Mouse (Mus musculus) layer of hippocampus, postnatal 10 days (tissue): ENCODE measurements at regions not wholly inside any gene's neighbourhood (a gene's known extent, or its start where the extent isn't known, plus 50 kb on each side); places are given as distances from the start of the nearest gene placed in this dataset.

Experiments used
- DNase-seq, 2 experiments: peaks; one replicate each; pipeline ENCODE4 v3.0.0; 2021; ENCODE audit warnings: low spot score in 2 of 2

DNA sequence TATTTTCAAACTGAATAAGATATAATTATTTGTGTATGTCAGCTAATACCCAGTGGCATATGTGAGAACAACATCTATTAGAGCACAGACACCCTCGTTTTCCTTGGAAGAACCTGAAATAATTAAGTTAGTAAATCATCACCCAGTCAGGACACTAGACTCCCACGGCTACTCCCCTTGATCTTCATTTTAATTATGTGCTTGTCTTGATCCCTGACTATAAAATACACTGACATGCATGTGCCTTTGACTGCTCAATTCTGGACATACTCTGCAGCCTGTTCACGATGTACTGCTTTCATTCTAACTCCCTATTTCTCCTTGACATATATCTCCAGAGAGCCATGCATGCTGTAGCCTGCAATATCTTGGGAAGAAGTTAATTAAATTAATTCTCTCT lies 232.7 kb upstream of the Atxn7l3b start:
- DNase-seq = no peak

DNA sequence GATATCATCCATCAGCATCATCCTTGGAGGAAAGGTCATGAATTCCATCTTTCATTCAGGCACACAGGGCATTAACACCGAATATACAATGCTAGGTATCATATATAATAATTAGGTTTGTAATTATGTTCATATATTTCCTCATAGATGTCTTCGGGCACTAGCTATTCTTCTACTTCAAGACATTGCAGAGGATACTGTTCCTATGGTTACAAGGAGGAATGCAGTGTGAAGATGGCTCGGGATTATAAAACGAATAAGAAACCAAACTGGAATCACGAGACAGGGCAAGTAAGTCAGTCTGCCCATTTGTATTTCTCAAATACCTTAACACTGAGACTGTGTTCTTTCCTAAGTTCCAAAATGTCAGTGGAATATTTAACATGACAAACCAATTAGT lies 231.3 kb upstream of the Atxn7l3b start:
- DNase-seq = no peak

DNA sequence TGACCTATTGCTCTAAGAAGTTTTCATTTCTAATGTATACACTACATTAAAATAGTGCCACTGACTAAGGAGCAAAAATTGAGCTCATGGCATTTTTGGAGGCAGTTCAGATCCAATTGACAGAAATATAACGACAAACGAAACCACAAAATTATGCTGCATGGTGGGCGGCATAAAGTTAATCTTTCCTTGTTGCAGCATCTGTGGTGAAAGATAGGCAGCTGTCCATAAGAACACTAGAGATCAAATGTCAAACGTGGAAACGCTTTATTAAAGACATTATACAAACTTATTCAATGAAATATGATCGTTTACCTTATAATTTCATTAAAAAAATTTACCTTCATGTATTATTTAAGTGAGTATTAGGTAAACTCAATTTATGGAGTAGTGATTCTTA lies 230.2 kb upstream of the Atxn7l3b start:
- DNase-seq = no peak

DNA sequence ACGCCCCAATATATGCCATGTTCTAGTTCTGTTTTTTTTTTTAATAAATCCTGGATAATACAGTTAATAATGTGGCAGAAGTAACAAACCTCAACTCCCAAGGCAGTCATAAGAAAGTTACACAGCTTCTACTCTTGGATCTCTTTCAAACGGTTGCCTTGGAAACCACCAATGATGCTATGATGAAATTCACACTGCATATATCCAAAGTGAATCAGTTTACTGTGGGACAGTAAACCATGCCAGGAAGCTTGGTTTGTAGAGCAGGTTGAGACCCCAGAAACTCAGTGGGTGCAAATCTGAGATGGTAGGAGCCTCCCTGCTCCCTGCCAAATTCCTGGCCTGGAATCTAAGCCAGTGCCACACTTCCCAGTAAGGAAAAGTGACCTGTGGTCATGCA lies 212.8 kb upstream of the Atxn7l3b start:
- no peak for DNase-seq

DNA sequence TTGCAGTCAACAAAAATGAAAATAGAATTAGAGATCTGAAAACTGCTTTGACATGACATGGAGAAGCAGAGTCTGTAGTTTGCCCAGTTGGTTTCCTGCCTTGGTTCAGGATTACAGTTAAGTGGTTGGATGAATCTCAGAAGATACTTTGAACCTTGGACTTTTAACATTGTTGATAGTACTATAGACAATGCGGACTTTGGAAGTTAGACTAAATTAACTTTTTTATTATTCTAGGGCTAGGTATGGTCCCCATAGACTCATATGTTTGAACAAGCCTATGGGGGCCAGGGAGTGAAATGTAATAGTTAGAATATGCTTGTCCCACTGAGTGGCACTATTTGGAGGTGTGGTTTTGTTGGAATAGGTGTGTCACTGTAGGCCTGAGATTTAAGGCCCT lies 186.2 kb upstream of the Atxn7l3b start:
- no peak for DNase-seq

DNA sequence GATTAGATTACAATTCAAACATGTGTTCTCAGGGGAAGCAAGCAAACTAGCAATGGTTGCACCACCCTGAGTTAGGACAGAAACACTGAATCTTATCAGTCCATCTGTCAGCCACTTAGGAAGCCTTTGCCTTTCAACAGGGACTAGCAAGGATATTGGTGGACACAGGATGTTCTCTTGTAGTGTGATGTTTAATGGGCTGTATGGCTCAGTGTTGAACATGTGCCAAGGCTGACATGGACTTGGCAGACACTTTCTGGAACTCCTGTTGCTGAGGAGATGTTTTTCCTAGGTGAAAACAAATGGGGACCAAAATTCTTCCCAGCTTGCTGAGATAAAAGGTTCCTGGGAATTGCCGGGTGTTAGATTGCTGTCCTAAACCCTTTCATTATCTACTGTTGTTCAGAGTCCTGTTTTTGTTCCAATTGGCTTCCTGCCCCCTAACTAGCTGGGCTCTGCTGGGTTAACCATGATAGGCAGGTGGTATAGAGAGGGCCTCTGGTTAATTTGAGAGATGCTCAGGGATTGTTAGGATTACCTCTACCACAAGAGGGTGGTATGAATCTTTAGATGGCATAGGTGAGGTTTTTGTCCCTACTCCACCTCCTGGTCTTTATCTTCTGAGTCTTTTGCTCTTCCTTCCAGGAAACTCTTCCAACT lies 177.1 kb upstream of the Atxn7l3b start:
- DNase-seq = peak; percentile 9 to 21

DNA sequence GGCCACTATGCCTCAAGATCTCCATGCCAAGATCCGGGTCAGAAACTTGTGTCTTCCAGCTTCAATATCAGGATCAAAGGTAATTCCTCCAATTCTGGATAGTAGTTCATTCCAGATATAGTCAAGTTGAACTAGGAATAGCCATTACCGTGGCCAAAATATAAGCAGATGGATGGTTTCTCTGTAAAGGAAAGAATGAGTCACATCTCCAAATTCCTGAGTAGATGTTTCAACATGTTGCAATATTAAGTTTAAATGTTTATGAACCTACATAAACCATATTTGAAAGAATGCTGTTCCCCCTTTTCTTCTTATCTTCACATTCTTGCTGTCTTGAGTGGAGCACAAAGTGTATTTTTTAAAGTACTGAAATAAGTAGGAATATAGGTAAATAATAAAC lies 176.5 kb upstream of the Atxn7l3b start:
- no peak for DNase-seq
